Mouse (Mus musculus): ENCODE results near the gene Oser1. TPM values are rescaled to one million over a fixed set of nuclear protein-coding genes. Genes with fewer than 3 reads are reported as not detected.
A peak's percentile ranks its signal among the peaks of the same experiment; 100 is the strongest.

Oser1 gene
- polyA plus RNA-seq, 1 experiment from 2014 or later: 94.0 TPM

DNA sequence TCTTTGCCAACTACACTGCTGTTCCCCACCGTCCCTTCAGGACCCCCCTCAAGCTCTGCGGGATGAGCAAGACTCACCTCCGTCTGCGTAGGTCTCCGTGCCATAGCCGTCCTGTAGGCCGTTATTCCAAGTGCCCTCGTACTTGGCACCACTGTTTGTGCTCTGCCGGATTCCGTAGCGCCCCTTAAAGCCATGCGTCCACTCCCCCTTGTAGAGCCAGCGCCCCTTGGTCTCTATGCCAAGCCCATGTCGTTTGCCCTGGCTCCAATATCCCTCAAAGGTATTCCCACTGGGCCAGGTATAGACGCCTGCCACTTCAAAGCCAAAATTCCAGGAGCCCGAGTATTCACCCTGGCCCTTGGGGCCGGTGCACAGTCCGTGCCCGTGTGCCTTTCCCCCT lies 27.4 kb downstream of the Oser1 start:
- Histone ChIP-seq H3K36me3 (no peaks in the 10 kb centered on the region), H3K9me3 (no peaks in the 10 kb centered on the region), H3K9ac (no peak overlapping the region), H3K4me1 (peaks cover 19% of the 10 kb centered on the region), H3K4me2 (peak overlapping the region; percentile 32; the same call in 1 of the 2 replicates), H3K27ac (no peak overlapping the region), H3K27me3 (no peaks in the 10 kb centered on the region), H3K4me3 (peak overlapping the region; percentile 15)
- no peak for ATAC-seq (ENCODE audit: insufficient number of reproducible peaks, low FRiP score, low TSS enrichment, low read depth)
- WGBS: 87% methylated on average over 19 of the region's 19 CpGs

- Histone ChIP-seq H3K27ac (no peak overlapping the region), H3K36me3 (no peaks in the 10 kb centered on the region), H3K9me3 (no peaks in the 10 kb centered on the region), H3K4me1 (peaks cover 19% of the 10 kb centered on the region), H3K27me3 (no peaks in the 10 kb centered on the region), H3K9ac (no peak overlapping the region), H3K4me2 (no peak overlapping the region), H3K4me3 (no peak overlapping the region)
- 68% methylated on average over 6 of the region's 6 CpGs for WGBS
- no peak for ATAC-seq (ENCODE audit: insufficient number of reproducible peaks, low FRiP score, low TSS enrichment, low read depth)
Observed at GRCm38 (mm10) chr2:163394977-163395376, 29.5 kb downstream of the Oser1 start.

GRCm38 (mm10) chr2:163393976-163394375 lies 30.5 kb downstream of the Oser1 start:
- Histone ChIP-seq H3K27ac (no peak overlapping the region), H3K4me2 (no peak overlapping the region), H3K9me3 (no peaks in the 10 kb centered on the region), H3K4me1 (peaks cover 19% of the 10 kb centered on the region), H3K9ac (no peak overlapping the region), H3K4me3 (no peak overlapping the region), H3K36me3 (no peaks in the 10 kb centered on the region), H3K27me3 (no peaks in the 10 kb centered on the region)
- no peak for ATAC-seq (ENCODE audit: insufficient number of reproducible peaks, low FRiP score, low TSS enrichment, low read depth)
- WGBS: 64% methylated on average over 6 of the region's 6 CpGs

GRCm38 (mm10) chr2:163393241-163393640 lies 31.3 kb downstream of the Oser1 start:
- Histone ChIP-seq H3K4me1 (peaks cover 16% of the 10 kb centered on the region), H3K9ac (no peak overlapping the region), H3K4me3 (no peak overlapping the region), H3K27me3 (no peaks in the 10 kb centered on the region), H3K9me3 (no peaks in the 10 kb centered on the region), H3K4me2 (no peak overlapping the region), H3K27ac (no peak overlapping the region), H3K36me3 (no peaks in the 10 kb centered on the region)
- no peak for ATAC-seq (ENCODE audit: insufficient number of reproducible peaks, low FRiP score, low TSS enrichment, low read depth)
- WGBS: 86% methylated on average over 10 of the region's 10 CpGs

DNA sequence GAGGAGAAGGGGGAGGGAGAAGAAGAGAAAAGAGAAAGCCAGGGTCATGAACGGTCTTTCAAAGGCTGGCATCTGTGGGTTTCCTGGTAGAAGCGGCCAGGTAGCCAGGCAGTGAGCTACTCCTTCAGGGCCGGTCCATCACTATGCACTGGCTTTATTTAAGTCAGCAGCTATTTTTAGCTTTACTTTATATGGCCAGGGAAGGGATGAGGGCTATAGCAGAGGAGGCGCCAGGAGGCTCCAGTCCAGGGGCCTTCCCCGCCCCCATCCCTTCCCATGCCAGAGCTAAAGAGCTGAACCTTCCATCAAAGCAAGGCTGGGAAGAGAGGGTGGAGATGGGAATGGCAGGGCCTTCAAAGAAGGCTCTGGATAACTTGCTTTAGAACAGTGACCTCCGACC lies 32.1 kb downstream of the Oser1 start:
- no peak overlapping the region for H3K4me2 ChIP-seq
- WGBS: 54% methylated on average over 6 of the region's 6 CpGs
- H3K4me1 ChIP-seq: peaks cover 8% of the 10 kb centered on the region; the same call in 1 of the 2 replicates
- no peak overlapping the region for H3K4me3 ChIP-seq
- ATAC-seq (ENCODE audit: insufficient number of reproducible peaks, low FRiP score, low TSS enrichment, low read depth): peak; percentile 61
- H3K27ac ChIP-seq: no peak overlapping the region
- H3K36me3 ChIP-seq: no peaks in the 10 kb centered on the region
- H3K9me3 ChIP-seq: no peaks in the 10 kb centered on the region
- no peaks in the 10 kb centered on the region for H3K27me3 ChIP-seq
- H3K9ac ChIP-seq: no peak overlapping the region

DNA sequence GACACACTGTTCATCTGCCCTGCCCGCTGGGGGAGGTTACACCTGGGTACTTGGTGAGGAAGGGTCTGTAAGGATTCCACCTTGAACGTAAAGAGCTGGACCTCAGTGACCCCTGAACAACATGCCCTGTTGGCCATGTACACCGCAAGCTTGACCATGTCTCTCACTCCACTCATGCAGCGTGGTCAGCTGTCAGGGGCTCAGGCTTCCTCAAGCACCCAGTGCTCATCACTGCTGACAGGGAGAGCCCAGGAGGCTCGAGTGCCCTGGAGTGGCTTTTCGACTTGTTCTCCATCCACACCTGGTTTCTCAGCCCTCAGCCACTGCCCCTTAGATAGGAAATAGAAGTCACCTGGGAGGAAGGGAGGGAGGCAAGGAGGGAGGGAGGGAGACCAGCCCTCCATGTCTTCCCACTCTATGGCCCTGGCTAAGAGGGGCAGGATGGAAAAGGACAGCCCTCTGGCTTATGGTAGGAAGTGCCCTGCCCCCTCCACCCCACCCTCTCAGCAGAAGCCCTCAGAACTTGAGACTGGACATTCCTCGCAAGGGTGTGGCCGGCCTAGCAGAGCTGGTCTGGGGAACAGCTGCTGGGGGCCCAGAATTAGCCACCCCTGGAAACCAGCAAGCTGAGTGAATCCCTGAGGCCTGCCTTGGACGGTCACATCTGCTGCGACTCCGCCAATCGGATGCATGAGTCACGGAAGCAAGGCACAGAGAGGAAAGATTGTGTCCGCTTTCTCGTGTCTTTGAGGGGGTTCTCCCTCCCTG lies 37.9 kb downstream of the Oser1 start:
- Histone ChIP-seq H3K27me3 (no peaks in the 10 kb centered on the region), H3K4me2 (no peak overlapping the region), H3K36me3 (no peaks in the 10 kb centered on the region), H3K9me3 (no peaks in the 10 kb centered on the region), H3K9ac (no peak overlapping the region), H3K4me3 (no peak overlapping the region), H3K27ac (no peak overlapping the region), H3K4me1 (peaks cover 7% of the 10 kb centered on the region; the same call in 1 of the 2 replicates)
- peak; percentile 74 for ATAC-seq (ENCODE audit: insufficient number of reproducible peaks, low FRiP score, low TSS enrichment, low read depth)
- WGBS: 58% methylated on average over 15 of the region's 15 CpGs

DNA sequence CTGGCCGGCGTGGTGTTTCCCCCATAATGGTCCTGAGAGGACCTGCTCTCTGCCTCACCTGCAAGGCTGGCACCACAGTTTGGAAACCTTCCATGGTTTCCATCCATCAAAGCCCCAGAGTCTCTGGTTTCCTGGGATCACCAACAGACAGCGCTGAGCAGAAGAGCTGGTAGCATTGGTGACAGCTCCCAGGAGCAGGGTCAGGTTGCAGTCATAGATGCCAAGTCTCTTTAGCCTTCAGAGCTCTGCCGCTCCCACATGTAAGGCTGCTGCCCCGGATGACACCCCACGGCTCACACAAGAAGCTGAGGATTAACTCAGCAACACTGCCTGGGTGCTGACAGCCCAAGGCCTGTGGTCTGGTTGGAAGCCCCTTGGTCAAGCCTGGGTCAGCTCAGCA lies 39.4 kb downstream of the Oser1 start:
- Histone ChIP-seq H3K4me3 (no peak overlapping the region), H3K9me3 (no peaks in the 10 kb centered on the region), H3K4me1 (peaks cover 7% of the 10 kb centered on the region; the same call in 1 of the 2 replicates), H3K27ac (no peak overlapping the region), H3K9ac (no peak overlapping the region), H3K27me3 (no peaks in the 10 kb centered on the region), H3K4me2 (no peak overlapping the region), H3K36me3 (no peaks in the 10 kb centered on the region)
- WGBS: 83% methylated on average over 6 of the region's 6 CpGs
- no peak for ATAC-seq (ENCODE audit: insufficient number of reproducible peaks, low FRiP score, low TSS enrichment, low read depth)

- Histone ChIP-seq H3K4me2 (no peak overlapping the region), H3K27ac (no peak overlapping the region), H3K36me3 (no peaks in the 10 kb centered on the region), H3K4me1 (0 out of 2 replicates have a peak, but pooled peaks cover under 1% of the 10 kb centered on the region), H3K9ac (no peak overlapping the region), H3K9me3 (no peaks in the 10 kb centered on the region), H3K27me3 (peaks cover 17% of the 10 kb centered on the region), H3K4me3 (no peak overlapping the region)
- no peak for ATAC-seq (ENCODE audit: insufficient number of reproducible peaks, low FRiP score, low TSS enrichment, low read depth)
- WGBS: 85% methylated on average over 8 of the region's 8 CpGs
Observed at GRCm38 (mm10) chr2:163381246-163381645, 43.3 kb downstream of the Oser1 start.

DNA sequence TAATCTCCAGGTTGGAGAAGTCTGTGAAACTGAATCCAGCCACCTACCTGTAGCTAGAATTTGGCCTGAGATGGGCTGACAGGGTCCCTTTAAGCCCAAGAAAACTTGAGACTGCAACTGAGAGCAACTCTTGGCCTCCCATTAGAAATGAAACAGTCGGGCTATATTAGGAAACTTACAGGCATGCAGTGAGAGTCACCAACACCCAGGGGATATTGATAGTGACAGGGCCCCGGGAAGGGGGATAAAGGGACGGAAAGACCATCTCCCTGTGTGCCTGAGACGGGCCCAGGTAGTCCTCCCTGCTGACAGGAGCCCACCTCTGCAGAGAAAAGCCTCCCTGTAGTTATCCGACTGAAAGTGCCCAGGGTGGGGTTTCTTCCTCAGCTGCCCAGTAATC lies 45.1 kb downstream of the Oser1 start:
- no peak overlapping the region for H3K27ac ChIP-seq
- WGBS: 78% methylated on average over 5 of the region's 5 CpGs
- no peak overlapping the region for H3K4me2 ChIP-seq
- no peaks in the 10 kb centered on the region for H3K4me1 ChIP-seq
- H3K36me3 ChIP-seq: no peaks in the 10 kb centered on the region
- ATAC-seq (ENCODE audit: insufficient number of reproducible peaks, low FRiP score, low TSS enrichment, low read depth): no peak
- H3K27me3 ChIP-seq: peaks cover 36% of the 10 kb centered on the region
- no peaks in the 10 kb centered on the region for H3K9me3 ChIP-seq
- no peak overlapping the region for H3K9ac ChIP-seq
- H3K4me3 ChIP-seq: no peak overlapping the region

DNA sequence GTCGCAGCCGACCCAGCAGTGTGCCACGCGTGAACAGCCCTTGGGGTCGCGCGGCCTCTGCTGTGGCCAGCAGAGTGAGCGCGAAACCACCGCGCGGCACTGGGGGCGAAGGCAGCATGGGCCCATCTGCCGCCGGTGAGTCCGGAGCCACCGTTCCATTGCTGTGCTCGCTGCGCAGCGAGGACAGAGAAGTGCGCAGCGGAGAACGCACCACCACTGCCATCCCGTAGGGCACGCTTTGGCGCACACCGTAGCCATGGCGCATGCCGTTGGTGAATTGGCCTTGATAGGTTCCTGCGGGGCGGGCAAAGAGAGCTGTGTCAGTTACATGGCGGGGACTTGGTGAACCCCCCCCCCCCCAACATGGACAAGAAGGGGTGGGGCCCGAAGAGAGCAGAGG lies 48.4 kb downstream of the Oser1 start:
- 40% methylated on average over 33 of the region's 33 CpGs for WGBS
- Histone ChIP-seq H3K4me2 (no peak overlapping the region), H3K4me1 (no peaks in the 10 kb centered on the region)

DNA sequence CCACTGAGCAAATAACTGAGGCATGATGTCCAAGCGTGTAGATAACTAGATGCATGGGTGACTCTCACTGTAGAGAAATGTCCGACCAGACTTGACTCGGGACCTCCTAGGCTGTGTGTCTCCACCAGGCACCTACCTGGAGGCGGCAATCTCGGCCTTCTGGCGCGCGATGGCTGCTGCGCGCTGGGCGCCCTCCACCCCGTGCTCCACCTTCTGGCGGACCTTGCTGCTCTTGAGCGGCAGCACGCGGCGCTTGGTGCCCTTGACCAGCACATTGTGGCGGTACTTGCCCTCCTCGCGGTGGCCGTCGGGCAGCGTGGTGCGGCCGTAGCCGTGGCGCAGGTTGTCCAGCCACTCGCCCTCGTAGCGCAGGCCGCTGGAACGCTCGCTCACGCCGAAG lies 49.0 kb downstream of the Oser1 start:
- H3K4me2 ChIP-seq: no peak overlapping the region
- H3K4me1 ChIP-seq: no peaks in the 10 kb centered on the region
- 44% methylated on average over 35 of the region's 35 CpGs for WGBS
- peaks cover 45% of the 10 kb centered on the region for H3K27me3 ChIP-seq
- H3K27ac ChIP-seq: no peak overlapping the region
- no peaks in the 10 kb centered on the region for H3K9me3 ChIP-seq
- no peak overlapping the region for H3K9ac ChIP-seq
- H3K36me3 ChIP-seq: no peaks in the 10 kb centered on the region
- H3K4me3 ChIP-seq: no peak overlapping the region
- no peak for ATAC-seq (ENCODE audit: insufficient number of reproducible peaks, low FRiP score, low TSS enrichment, low read depth)

More for the DNA sequence above, 48.4 kb downstream of the Oser1 start:
- Histone ChIP-seq H3K27me3 (peaks cover 45% of the 10 kb centered on the region), H3K9me3 (no peaks in the 10 kb centered on the region), H3K36me3 (no peaks in the 10 kb centered on the region), H3K9ac (no peak overlapping the region), H3K27ac (no peak overlapping the region), H3K4me3 (no peak overlapping the region)
- no peak for ATAC-seq (ENCODE audit: insufficient number of reproducible peaks, low FRiP score, low TSS enrichment, low read depth)

GRCm38 (mm10) chr2:163372627-163373026 lies 51.9 kb downstream of the Oser1 start:
- Histone ChIP-seq H3K9me3 (no peaks in the 10 kb centered on the region), H3K27me3 (peaks cover 41% of the 10 kb centered on the region), H3K36me3 (no peaks in the 10 kb centered on the region), H3K27ac (no peak overlapping the region), H3K4me2 (no peak overlapping the region), H3K4me3 (no peak overlapping the region), H3K9ac (no peak overlapping the region), H3K4me1 (no peaks in the 10 kb centered on the region)
- ATAC-seq (ENCODE audit: insufficient number of reproducible peaks, low FRiP score, low TSS enrichment, low read depth): no peak
- 90% methylated on average over 1 of the region's 1 CpGs for WGBS
